Mouse (Mus musculus) kidney, embryonic 16.5 days (tissue): ENCODE results near the gene Csnka2ip. TPM values are rescaled to one million over a fixed set of nuclear protein-coding genes. Genes with fewer than 3 reads are reported as not detected.

Experiments used
- ATAC-seq: fragments of 200-750 bp; cut with Nextera tagmentation; 2 replicates; pipeline ENCODE4 v1.8.0; 2017; ENCODE audit warnings: moderate TSS enrichment; ENCODE audit not compliant: low FRiP score, low TSS enrichment
- H3K27ac ChIP-seq: fragments of 300-500 bp; sonication (generic); 2 replicates; pipeline ENCODE4 v1.5.1; 2014; ENCODE audit warnings: low read length
- H3K27me3 ChIP-seq: fragments of 300-500 bp; sonication (generic); 2 replicates; pipeline ENCODE4 v1.6.1; 2014; ENCODE audit warnings: low read length, control low read depth, mixed read lengths; ENCODE audit not compliant: insufficient read depth
- H3K36me3 ChIP-seq: fragments of 300-500 bp; sonication (generic); 2 replicates; pipeline ENCODE4 v1.6.1; 2014; ENCODE audit warnings: low read length, control low read depth, mixed read lengths; ENCODE audit not compliant: insufficient read depth
- H3K4me1 ChIP-seq: fragments of 300-500 bp; sonication (generic); 2 replicates; pipeline ENCODE4 v1.6.1; 2014; ENCODE audit warnings: low read length, control low read depth, mixed read lengths; ENCODE audit not compliant: insufficient read depth
- H3K4me2 ChIP-seq: fragments of 300-500 bp; sonication (generic); replicated peaks from 2 replicates; pipeline ENCODE4 v1.6.1; 2014; ENCODE audit warnings: low read depth, low read length
- H3K4me3 ChIP-seq: fragments of 300-500 bp; sonication (generic); 2 replicates; pipeline ENCODE4 v1.5.1; 2014; ENCODE audit warnings: mild to moderate bottlenecking, low read length
- H3K9ac ChIP-seq: fragments of 300-500 bp; sonication (generic); replicated peaks from 2 replicates; pipeline ENCODE4 v1.6.1; 2014; ENCODE audit warnings: low read length
- H3K9me3 ChIP-seq: fragments of 300-500 bp; sonication (generic); 2 replicates; pipeline ENCODE4 v1.6.1; 2016; ENCODE audit warnings: low read length, control low read depth
- WGBS: fragments of 180-500 bp; shearing (Covaris S2); extraction: QIAGEN DNeasy Blood & Tissue Kit; methylation state at CpG from one replicate; pipeline ENCODE4 v1.1.7; 2014; 5-methylcytosine and 5-hydroxymethylcytosine counted together
- polyA plus RNA-seq: library from polyadenylated mRNA; unstranded; fragments of >200 nt; fragmentation: Nextera tagmentation; extraction: Ambion mirVana; gene quantifications from 2 replicates; pipeline ENCODE4 v1.2.1, GENCODE M21; 2015

Csnka2ip gene
- not detected in 2 replicates for polyA plus RNA-seq

DNA sequence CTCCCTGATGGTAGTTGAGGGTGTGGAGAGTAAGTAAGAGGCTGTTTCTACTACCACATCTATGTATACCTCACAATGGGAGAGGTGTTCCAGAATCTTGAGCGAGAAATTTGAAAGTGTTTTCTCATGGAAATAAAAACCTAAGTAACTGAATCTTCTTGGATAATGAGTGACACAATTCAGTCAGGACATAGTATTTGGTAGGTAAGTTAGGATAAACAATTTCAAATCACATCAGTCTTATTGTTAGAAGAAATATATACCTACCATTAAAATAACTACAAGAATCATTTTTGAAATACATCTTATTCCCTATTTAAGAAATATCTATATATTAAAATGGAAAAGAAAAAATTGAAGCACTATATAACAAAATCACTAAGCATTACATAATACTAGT lies at the start of gene Csnka2ip:
Gene Csnka2ip, minus strand, starts transcription at position 101 of the 400 bp plus-strand sequence.
- no peak within 1 kb of the TSS for H3K4me3 ChIP-seq
- no peak for ATAC-seq
- no peak within 1 kb of the TSS for H3K9ac ChIP-seq
- no peaks in the 10 kb centered on the region for H3K9me3 ChIP-seq
- 97% methylated on average over 1 of the region's 1 CpGs for WGBS
- no peak within 1 kb of the TSS for H3K4me2 ChIP-seq
- no peak within 1 kb of the TSS for H3K27ac ChIP-seq
- no peaks in the 10 kb centered on the region for H3K36me3 ChIP-seq
- no peaks in the 10 kb centered on the region for H3K27me3 ChIP-seq
- H3K4me1 ChIP-seq: no peaks in the 10 kb centered on the region

DNA sequence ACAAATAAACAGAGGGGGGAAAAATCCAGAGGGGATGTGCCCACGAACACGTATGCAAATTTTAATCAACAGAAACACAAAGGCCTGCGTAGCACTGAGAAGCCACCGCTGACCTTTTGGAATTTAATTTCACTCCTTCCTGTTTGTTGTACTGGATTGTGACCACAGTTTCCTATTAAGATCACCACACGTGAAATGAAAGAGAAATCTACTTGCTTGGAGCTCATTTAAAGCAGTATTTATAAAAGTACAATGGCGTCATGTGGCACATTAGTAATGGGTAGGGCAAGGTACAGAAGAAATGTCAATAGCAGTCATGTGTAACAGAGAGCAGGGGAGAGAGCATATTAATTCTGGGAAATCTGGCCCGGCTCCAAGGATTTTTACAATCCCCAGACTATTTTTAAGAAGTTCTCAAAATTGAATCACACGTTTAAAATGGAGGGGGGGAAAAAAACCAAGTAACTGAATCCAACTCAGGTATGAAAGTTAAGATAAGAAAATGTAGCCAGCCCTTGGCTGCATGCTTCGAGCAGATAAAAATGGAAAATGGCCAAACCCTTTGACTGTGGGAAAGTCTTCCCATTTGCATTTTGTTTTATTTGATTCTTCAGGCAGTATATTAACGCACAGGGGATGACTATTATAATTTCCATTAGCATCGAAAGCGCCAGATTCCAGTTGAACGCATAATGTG lies 47.5 kb upstream of the Csnka2ip start:
- Histone ChIP-seq H3K36me3 (no peaks in the 10 kb centered on the region), H3K4me2 (no peak overlapping the region), H3K4me3 (no peak overlapping the region), H3K27ac (no peak overlapping the region), H3K9ac (no peak overlapping the region), H3K4me1 (no peaks in the 10 kb centered on the region), H3K9me3 (no peaks in the 10 kb centered on the region), H3K27me3 (no peaks in the 10 kb centered on the region)
- WGBS: 69% methylated on average over 13 of the region's 13 CpGs
- no peak for ATAC-seq

DNA sequence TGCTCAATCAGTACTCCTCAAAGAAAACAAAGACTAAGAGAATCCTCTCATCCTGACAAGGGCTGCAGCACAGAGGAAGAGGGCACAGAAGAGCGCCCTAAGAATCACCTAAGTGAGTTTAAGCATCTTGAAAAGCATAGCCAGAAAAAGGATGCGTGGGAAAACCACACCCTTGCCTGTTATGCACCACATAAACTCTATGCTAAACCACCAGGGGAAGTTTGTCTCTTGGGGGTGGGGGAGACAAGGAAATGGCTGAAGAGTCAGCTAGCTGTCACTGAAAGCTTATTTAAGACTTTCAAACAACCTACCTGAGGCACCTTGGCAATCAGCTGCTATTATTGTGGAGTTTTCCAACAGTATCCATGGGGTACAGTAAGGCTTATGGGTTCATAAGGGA lies 45.6 kb upstream of the Csnka2ip start:
- no peak for ATAC-seq
- no peak overlapping the region for H3K27ac ChIP-seq
- 86% methylated on average over 2 of the region's 2 CpGs for WGBS

DNA sequence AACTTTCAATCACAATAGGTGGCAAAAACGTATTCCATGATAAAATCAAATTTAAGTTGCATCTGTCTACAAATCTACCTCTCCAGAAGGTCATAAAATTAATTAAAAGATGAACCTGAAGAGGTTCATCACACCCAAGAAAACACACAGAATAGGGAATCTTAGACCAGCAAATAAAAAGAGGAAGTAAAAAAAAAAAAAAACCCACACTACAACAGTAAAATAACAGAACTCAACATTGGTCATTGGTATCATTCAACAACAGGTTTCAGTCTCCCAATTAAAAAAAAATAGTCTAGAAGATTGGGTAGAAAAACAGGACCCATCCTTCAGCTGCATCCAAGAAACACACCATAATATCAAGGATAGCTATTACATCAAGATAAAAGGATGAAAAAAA lies 32.9 kb upstream of the Csnka2ip start:
- Histone ChIP-seq H3K4me3 (no peak overlapping the region), H3K9ac (no peak overlapping the region)
- WGBS: 61% methylated on average over 1 of the region's 1 CpGs

More for the DNA sequence above, 45.6 kb upstream of the Csnka2ip start:
- no peaks in the 10 kb centered on the region for H3K27me3 ChIP-seq
- no peak overlapping the region for H3K9ac ChIP-seq
- no peaks in the 10 kb centered on the region for H3K36me3 ChIP-seq
- no peaks in the 10 kb centered on the region for H3K4me1 ChIP-seq
- H3K9me3 ChIP-seq: no peaks in the 10 kb centered on the region
- H3K4me3 ChIP-seq: no peak overlapping the region
- no peak overlapping the region for H3K4me2 ChIP-seq

DNA sequence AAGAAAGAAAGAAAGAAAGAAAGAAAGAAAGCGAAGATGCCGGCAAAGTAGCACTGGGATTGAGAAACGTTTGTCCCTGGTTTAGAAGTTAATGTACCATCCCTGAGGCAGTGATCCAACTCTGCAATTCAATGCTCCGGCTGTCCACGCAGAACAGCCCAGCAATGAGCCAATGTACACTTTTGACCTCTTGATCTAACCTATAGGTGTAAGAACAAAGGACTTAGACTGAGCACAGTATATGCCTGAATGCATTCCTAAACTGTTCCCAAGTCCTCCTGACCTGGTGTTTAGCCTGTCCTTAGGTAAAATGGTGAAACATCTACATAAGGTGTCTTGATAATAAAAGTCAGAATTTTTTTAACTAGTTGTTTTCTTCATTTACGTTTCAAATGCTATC lies 17.9 kb upstream of the Csnka2ip start:
- no peak overlapping the region for H3K9ac ChIP-seq
- WGBS: 60% methylated on average over 6 of the region's 6 CpGs
- H3K9me3 ChIP-seq: no peaks in the 10 kb centered on the region
- ATAC-seq: peak; percentile 69; the same call in 1 of the 2 replicates
- H3K4me3 ChIP-seq: no peak overlapping the region
- H3K27ac ChIP-seq: no peak overlapping the region
- H3K4me1 ChIP-seq: no peaks in the 10 kb centered on the region
- H3K27me3 ChIP-seq: no peaks in the 10 kb centered on the region
- H3K36me3 ChIP-seq: no peaks in the 10 kb centered on the region
- no peak overlapping the region for H3K4me2 ChIP-seq

More for the DNA sequence above, 32.9 kb upstream of the Csnka2ip start:
- Histone ChIP-seq H3K4me1 (no peaks in the 10 kb centered on the region), H3K27me3 (no peaks in the 10 kb centered on the region), H3K9me3 (no peaks in the 10 kb centered on the region), H3K4me2 (no peak overlapping the region), H3K27ac (no peak overlapping the region), H3K36me3 (no peaks in the 10 kb centered on the region)
- no peak for ATAC-seq

DNA sequence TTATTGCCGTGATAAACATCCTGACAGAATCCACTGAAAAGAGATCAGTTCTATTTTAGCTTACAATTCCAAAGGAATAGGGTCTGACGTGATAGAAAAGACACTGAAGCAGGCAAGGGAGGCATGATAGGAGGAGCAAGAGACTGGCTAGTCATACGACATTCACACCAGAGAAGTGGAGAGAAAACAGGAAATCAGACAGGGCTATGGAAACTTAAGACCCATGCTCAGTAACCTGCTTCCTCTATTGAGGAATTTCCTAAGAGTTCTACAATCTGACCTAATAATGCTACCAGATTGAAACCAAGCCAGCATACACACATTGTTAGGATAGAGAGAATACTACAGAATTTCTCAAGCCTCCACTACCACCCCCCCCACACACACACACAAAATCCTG lies 12.4 kb upstream of the Csnka2ip start:
- no peaks in the 10 kb centered on the region for H3K27me3 ChIP-seq
- no peak overlapping the region for H3K27ac ChIP-seq
- no peaks in the 10 kb centered on the region for H3K9me3 ChIP-seq
- H3K9ac ChIP-seq: no peak overlapping the region
- H3K4me3 ChIP-seq: no peak overlapping the region
- ATAC-seq: no peak
- no peaks in the 10 kb centered on the region for H3K36me3 ChIP-seq
- H3K4me2 ChIP-seq: no peak overlapping the region
- WGBS: 55% methylated on average over 3 of the region's 3 CpGs
- H3K4me1 ChIP-seq: no peaks in the 10 kb centered on the region

DNA sequence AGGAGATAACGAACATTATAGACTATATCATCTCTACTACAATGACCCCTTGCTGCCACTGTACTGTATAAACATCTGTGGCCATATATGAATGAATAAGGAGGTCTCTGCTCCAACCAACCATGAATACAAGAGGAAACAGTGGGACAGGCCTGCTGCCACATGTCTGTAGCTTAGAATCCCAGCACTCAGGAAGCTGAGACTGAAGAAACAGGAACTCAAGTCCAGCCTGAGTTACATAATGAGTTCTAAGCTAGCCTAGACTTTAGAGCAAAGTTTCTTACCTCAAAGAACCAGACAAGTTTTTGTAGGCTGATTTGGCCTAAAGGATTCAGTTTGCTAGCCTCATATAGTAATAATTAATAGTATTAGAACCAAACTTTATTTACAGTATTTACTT lies 5.6 kb upstream of the Csnka2ip start:
- WGBS: 61% methylated on average over 1 of the region's 1 CpGs
- Histone ChIP-seq H3K9me3 (no peaks in the 10 kb centered on the region), H3K27me3 (no peaks in the 10 kb centered on the region), H3K4me1 (no peaks in the 10 kb centered on the region), H3K27ac (no peak overlapping the region), H3K4me2 (no peak overlapping the region), H3K9ac (no peak overlapping the region), H3K36me3 (no peaks in the 10 kb centered on the region), H3K4me3 (no peak overlapping the region)
- ATAC-seq: no peak

DNA sequence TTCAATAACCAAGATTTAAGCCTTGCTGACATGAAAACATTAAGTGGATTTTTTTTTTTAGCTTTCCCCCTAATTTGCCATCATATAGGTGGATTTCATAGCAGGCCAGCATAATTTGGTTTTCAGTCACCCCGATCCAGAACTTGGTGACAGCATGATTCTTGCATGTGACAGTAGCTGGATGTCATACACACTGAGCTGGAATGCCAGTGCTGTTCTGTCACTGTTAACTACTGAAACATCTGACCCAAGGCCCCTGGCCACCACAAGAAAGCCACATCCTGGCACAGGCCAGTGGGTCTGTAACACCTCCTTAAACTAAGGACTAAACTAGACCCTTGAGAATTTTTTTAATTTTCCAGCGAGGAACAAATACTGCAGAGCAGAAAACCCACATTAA lies 15.4 kb downstream of the Csnka2ip start:
- no peak for ATAC-seq
- Histone ChIP-seq H3K9ac (no peak overlapping the region), H3K4me2 (no peak overlapping the region), H3K9me3 (no peaks in the 10 kb centered on the region), H3K4me3 (no peak overlapping the region), H3K4me1 (no peaks in the 10 kb centered on the region), H3K36me3 (no peaks in the 10 kb centered on the region), H3K27ac (no peak overlapping the region), H3K27me3 (no peaks in the 10 kb centered on the region)
- 66% methylated on average over 2 of the region's 2 CpGs for WGBS

DNA sequence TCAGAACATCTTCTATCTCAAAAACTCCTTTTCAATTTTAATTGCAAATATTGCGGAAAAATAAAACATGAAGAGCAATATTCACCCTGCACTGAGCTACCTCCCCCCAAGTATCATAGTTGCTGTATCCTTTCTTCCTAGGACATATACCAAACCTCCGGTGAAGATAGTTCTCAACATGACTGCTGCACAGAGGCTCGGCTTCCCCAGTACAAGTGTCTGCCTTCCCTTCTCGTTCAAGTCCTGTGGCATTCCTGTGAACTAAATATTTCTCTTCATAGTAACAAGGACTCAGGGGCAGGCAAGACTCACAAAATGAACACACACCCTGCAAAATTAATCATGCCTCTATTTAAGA lies 16.0 kb downstream of the Csnka2ip start:
- 94% methylated on average over 4 of the region's 4 CpGs for WGBS
- Histone ChIP-seq H3K4me2 (no peak overlapping the region), H3K4me3 (no peak overlapping the region), H3K9ac (no peak overlapping the region), H3K27me3 (no peaks in the 10 kb centered on the region), H3K4me1 (no peaks in the 10 kb centered on the region), H3K27ac (no peak overlapping the region), H3K9me3 (no peaks in the 10 kb centered on the region), H3K36me3 (no peaks in the 10 kb centered on the region)
- no peak for ATAC-seq

DNA sequence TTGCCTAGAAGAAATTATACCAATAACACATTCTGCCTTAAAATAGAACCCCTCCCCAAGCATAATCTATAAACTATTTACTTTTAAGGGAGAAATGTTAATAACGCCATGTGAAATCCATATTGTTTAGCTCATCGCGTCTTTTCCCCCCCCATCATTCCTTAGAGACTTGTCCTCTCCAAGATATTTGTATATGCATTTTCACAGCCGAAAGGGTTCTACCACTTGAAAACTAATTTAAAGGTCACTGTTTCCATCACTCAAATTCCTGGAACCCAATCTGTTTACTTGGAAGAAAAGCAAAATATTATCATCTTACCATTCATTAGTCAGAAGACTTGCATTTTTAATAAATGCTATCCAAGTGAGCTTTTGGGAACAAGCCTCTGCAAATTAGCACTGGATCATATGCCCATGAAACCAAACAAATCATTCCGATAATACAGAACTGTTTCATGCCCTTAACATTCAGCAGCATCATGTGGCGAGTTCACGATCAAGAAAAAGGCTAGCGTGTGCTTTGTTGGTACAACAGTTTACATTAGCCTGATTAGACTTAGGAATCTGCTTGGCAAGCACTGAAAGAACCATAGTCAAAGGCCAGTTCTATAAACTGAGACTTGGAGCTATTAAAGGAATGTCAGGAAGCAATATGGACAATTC lies 16.5 kb downstream of the Csnka2ip start:
- no peaks in the 10 kb centered on the region for H3K36me3 ChIP-seq
- H3K4me2 ChIP-seq: no peak overlapping the region
- ATAC-seq: no peak
- no peaks in the 10 kb centered on the region for H3K27me3 ChIP-seq
- H3K9me3 ChIP-seq: no peaks in the 10 kb centered on the region
- 85% methylated on average over 8 of the region's 8 CpGs for WGBS
- no peak overlapping the region for H3K27ac ChIP-seq
- no peak overlapping the region for H3K9ac ChIP-seq
- no peaks in the 10 kb centered on the region for H3K4me1 ChIP-seq
- H3K4me3 ChIP-seq: no peak overlapping the region
